Mouse (Mus musculus) E14TG2a.4 (cell line): Measurements from ENCODE around the gene Dph5.
"Not testable (repeated sequence)": the region's sequence is repeated elsewhere in the genome, so short reads cannot be mapped to it uniquely, and the experiment has no call there.

ENCODE experiments used
- H3K27me3 ChIP-seq: 2 replicates; pipeline ENCODE4 v1.6.1; 2014; ENCODE audit warnings: low read length, control low read depth; ENCODE audit not compliant: insufficient read depth
- H3K36me3 ChIP-seq: 2 replicates; pipeline ENCODE4 v1.6.1; 2014; ENCODE audit warnings: low read length, control low read depth; ENCODE audit not compliant: insufficient read depth
- H3K4me1 ChIP-seq: replicated peaks from 2 replicates; pipeline ENCODE4 v1.6.1; 2014; ENCODE audit warnings: low read depth, low read length, control low read depth
- H3K4me3 ChIP-seq: replicated peaks from 2 replicates; pipeline ENCODE4 v1.5.1; 2014; ENCODE audit warnings: mild to moderate bottlenecking, low read length
- H3K9me3 ChIP-seq: 2 replicates; pipeline ENCODE4 v1.6.1; 2014; ENCODE audit warnings: low read length, control low read depth
- CTCF ChIP-seq: conservative IDR thresholded peaks from 2 replicates; pipeline ENCODE4 v1.5.1; 2014; ENCODE audit warnings: low read length
- NANOG ChIP-seq: IDR thresholded peaks from 2 replicates; pipeline ENCODE4 v1.6.1; 2014; ENCODE audit warnings: borderline replicate concordance, low read length, mixed read lengths
- POU5F1 ChIP-seq: IDR thresholded peaks from 2 replicates; pipeline ENCODE4 v1.6.1; 2014; ENCODE audit warnings: low read length, borderline replicate concordance

The Dph5 gene

GRCm38 (mm10) chr3:115905567-115905966 is 17.9 kb downstream of the Dph5 start:
- Histone ChIP-seq H3K36me3 (peaks cover 54% of the 10 kb centered on the region), H3K9me3 (peaks cover 41% of the 10 kb centered on the region), H3K4me1 (no peaks in the 10 kb centered on the region), H3K4me3 (no peak overlapping the region), H3K27me3 (no peaks in the 10 kb centered on the region)
- TF ChIP-seq CTCF (no peak), POU5F1 (no peak), NANOG (no peak)

- not testable (repeated sequence) for H3K27me3 ChIP-seq
- H3K9me3 ChIP-seq = peaks cover 39% of the 10 kb centered on the region
Observed at GRCm38 (mm10) chr3:115907406-115907805, 19.8 kb downstream of the Dph5 start.

GRCm38 (mm10) chr3:115924401-115925190 is 37.0 kb downstream of the Dph5 start:
- Histone ChIP-seq H3K4me3 (no peak overlapping the region), H3K4me1 (no peaks in the 10 kb centered on the region), H3K36me3 (peaks cover 56% of the 10 kb centered on the region), H3K9me3 (no peaks in the 10 kb centered on the region), H3K27me3 (no peaks in the 10 kb centered on the region)
- TF ChIP-seq NANOG (no peak), CTCF (no peak), POU5F1 (no peak)

More at GRCm38 (mm10) chr3:115907406-115907805, 19.8 kb downstream of the Dph5 start:
- not testable (repeated sequence) for H3K4me3 ChIP-seq, H3K4me1 ChIP-seq
- H3K36me3 ChIP-seq = peaks cover 39% of the 10 kb centered on the region

GRCm38 (mm10) chr3:115926531-115926930 is 38.9 kb downstream of the Dph5 start:
- H3K27me3 ChIP-seq = no peaks in the 10 kb centered on the region
- H3K9me3 ChIP-seq = no peaks in the 10 kb centered on the region
- TF ChIP-seq POU5F1 (no peak), NANOG (no peak), CTCF (no peak)
- H3K36me3 ChIP-seq = peaks cover 70% of the 10 kb centered on the region
- no peaks in the 10 kb centered on the region for H3K4me1 ChIP-seq
- no peak overlapping the region for H3K4me3 ChIP-seq

GRCm38 (mm10) chr3:115931701-115932100 is 44.1 kb downstream of the Dph5 start:
- Histone ChIP-seq H3K4me3 (no peak overlapping the region), H3K27me3 (no peaks in the 10 kb centered on the region), H3K4me1 (peaks cover 12% of the 10 kb centered on the region; the same call in 1 of the 2 replicates), H3K36me3 (peaks cover 35% of the 10 kb centered on the region), H3K9me3 (no peaks in the 10 kb centered on the region)
- no peak for TF ChIP-seq CTCF
- TF ChIP-seq POU5F1 = no peak
- no peak for TF ChIP-seq NANOG

- H3K27me3 ChIP-seq = no peaks in the 10 kb centered on the region
- peaks cover 20% of the 10 kb centered on the region for H3K36me3 ChIP-seq
- H3K9me3 ChIP-seq = no peaks in the 10 kb centered on the region
- no peak overlapping the region for H3K4me3 ChIP-seq
- TF ChIP-seq NANOG (no peak), CTCF (no peak), POU5F1 (no peak)
- H3K4me1 ChIP-seq = peaks cover 12% of the 10 kb centered on the region; the same call in 1 of the 2 replicates
Observed at GRCm38 (mm10) chr3:115933293-115934186, 45.9 kb downstream of the Dph5 start.

GRCm38 (mm10) chr3:115936734-115937599 is 49.3 kb downstream of the Dph5 start:
- H3K4me3 ChIP-seq = no peak overlapping the region
- peaks cover 12% of the 10 kb centered on the region; the same call in 1 of the 2 replicates for H3K4me1 ChIP-seq
- H3K36me3 ChIP-seq = peaks cover 16% of the 10 kb centered on the region; the same call in 1 of the 2 replicates
- H3K9me3 ChIP-seq = no peaks in the 10 kb centered on the region
- peak; percentile 92 for TF ChIP-seq CTCF
- no peak for TF ChIP-seq POU5F1
- H3K27me3 ChIP-seq = no peaks in the 10 kb centered on the region

- TF ChIP-seq CTCF (no peak), POU5F1 (no peak), NANOG (no peak)
- H3K4me3 ChIP-seq = no peak overlapping the region
- H3K27me3 ChIP-seq = no peaks in the 10 kb centered on the region
- H3K9me3 ChIP-seq = no peaks in the 10 kb centered on the region
- peaks cover 8% of the 10 kb centered on the region; the same call in 1 of the 2 replicates for H3K4me1 ChIP-seq
- peaks cover 19% of the 10 kb centered on the region for H3K36me3 ChIP-seq
Observed at GRCm38 (mm10) chr3:115937807-115938206, 50.2 kb downstream of the Dph5 start.
